Mouse (Mus musculus): ENCODE data around the gene Mark2. TPM values are rescaled to one million over a fixed set of nuclear protein-coding genes. Genes with fewer than 3 reads are reported as not detected.
A peak's percentile ranks its signal among the peaks of the same experiment; 100 is the strongest.

The Mark2 gene
- polyA plus RNA-seq, 1 experiment from 2014 or later: 62.8 TPM

GRCm38 (mm10) chr19:7305380-7306310 is 36.0 kb downstream of the Mark2 start:
- Histone ChIP-seq H3K27me3 (no peaks in the 10 kb centered on the region), H3K4me2 (replicated peaks) (no peak overlapping the region), H3K27ac (no peak overlapping the region), H3K4me3 (no peak overlapping the region), H3K9ac (no peak overlapping the region), H3K36me3 (no peaks in the 10 kb centered on the region), H3K4me1 (peaks cover 48% of the 10 kb centered on the region), H3K9me3 (no peaks in the 10 kb centered on the region)
- ATAC-seq (ENCODE audit: insufficient number of reproducible peaks, insufficient read depth, low FRiP score, low TSS enrichment): no peak
- WGBS: 82% methylated on average over 10 of the region's 11 CpGs

DNA sequence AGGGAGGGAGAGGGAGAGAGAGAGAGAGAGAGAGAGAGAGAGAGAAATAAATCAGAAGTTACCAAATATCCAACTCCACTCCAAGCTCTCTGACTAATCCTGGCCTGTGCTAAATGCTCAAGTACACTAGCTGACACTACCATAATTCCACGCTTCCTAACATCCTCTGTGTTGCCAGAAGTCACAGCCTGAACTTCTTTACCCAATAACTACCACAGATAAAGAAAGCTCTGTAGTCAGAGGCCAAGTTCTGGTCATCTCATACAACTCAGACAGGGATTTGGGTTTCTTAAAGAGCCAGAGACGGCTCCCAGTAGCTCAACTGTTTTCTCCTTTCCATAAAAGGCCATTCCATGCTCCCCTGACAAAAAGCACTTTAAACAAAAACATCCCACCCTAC is 36.9 kb downstream of the Mark2 start:
- H3K9me3 ChIP-seq: no peaks in the 10 kb centered on the region
- H3K27ac ChIP-seq: no peak overlapping the region
- no peak overlapping the region for H3K9ac ChIP-seq
- H3K4me3 ChIP-seq: no peak overlapping the region
- 72% methylated on average over 2 of the region's 2 CpGs for WGBS
- peaks cover 40% of the 10 kb centered on the region for H3K4me1 ChIP-seq
- no peak overlapping the region for H3K4me2 ChIP-seq (replicated peaks)
- no peaks in the 10 kb centered on the region for H3K27me3 ChIP-seq
- ATAC-seq (ENCODE audit: insufficient number of reproducible peaks, insufficient read depth, low FRiP score, low TSS enrichment): no peak
- H3K36me3 ChIP-seq: peaks cover 3% of the 10 kb centered on the region; the same call in 1 of the 2 replicates

DNA sequence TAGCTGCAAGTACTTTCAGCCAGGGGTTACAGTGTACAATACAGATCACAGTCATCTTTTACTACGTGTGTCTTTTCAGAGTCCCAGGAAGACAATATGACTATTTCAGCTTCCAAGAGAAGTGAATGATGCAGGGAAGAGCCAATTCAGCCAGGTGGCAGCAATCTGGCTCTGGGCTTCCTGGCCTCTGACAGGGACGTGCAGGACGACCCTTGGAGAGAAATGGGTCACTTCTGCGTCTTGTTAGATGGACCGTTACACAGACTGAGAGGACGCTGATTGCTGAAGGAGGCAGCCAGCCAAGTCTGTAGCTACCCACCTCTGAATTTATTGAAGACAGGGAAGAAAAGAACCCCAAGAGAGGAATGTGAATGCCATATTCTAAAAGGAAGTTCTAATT is 37.9 kb downstream of the Mark2 start:
- ATAC-seq (ENCODE audit: insufficient number of reproducible peaks, insufficient read depth, low FRiP score, low TSS enrichment): no peak
- WGBS: 71% methylated on average over 6 of the region's 6 CpGs
- H3K27ac ChIP-seq: no peak overlapping the region
- H3K4me2 ChIP-seq (replicated peaks): no peak overlapping the region
- peaks cover 7% of the 10 kb centered on the region; the same call in 1 of the 2 replicates for H3K36me3 ChIP-seq
- no peaks in the 10 kb centered on the region for H3K9me3 ChIP-seq
- H3K4me1 ChIP-seq: peaks cover 35% of the 10 kb centered on the region
- no peak overlapping the region for H3K9ac ChIP-seq
- H3K27me3 ChIP-seq: no peaks in the 10 kb centered on the region
- H3K4me3 ChIP-seq: no peak overlapping the region

GRCm38 (mm10) chr19:7302493-7302797 is 39.2 kb downstream of the Mark2 start:
- no peak overlapping the region; the same call in 1 of the 2 replicates for H3K9ac ChIP-seq
- H3K36me3 ChIP-seq: peaks cover 10% of the 10 kb centered on the region; the same call in 1 of the 2 replicates
- no peak overlapping the region for H3K4me3 ChIP-seq
- no peak overlapping the region for H3K27ac ChIP-seq
- H3K27me3 ChIP-seq: no peaks in the 10 kb centered on the region
- no peaks in the 10 kb centered on the region for H3K9me3 ChIP-seq
- 75% methylated on average over 1 of the region's 1 CpGs for WGBS
- peaks cover 21% of the 10 kb centered on the region for H3K4me1 ChIP-seq
- no peak for ATAC-seq (ENCODE audit: insufficient number of reproducible peaks, insufficient read depth, low FRiP score, low TSS enrichment)
- no peak overlapping the region for H3K4me2 ChIP-seq (replicated peaks)

DNA sequence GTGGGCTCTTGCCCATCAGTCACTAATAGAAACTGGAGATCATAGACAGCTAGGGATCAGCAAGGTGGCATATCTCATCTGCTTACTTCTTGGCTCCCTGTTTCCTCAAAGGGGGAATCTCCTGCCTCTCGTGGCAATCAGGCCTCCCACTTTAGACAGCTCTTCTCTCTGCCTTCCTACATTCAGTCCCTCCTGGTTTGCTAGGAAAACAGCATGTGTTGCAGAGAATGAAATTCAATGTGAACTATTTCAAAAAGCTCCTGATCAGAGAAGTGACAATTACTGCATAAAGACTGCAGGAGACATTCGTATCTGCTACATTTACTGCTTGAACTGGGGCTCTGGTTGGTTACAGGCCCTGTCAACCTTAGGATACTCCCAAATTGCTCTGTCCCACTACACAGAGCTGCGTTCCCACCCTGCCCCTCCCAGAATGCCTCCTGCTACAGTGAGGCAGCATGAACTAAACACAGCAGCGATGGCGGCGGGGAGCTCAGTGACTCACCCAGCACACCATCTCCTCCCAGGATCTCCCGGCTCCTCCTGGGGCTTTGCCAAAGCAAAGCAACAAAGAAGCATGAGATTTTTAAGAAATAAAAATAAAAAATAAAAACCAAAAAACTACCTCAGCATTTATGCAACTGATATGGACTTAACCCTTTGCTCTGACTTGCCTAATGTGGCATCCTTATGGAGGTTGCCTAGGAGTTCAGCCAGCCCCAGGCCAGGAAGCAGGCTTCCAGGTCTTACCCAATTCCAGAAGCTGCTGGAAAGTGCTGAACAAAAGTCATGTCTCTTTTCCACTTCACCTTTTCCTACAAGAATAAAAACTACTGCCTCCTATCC is 39.8 kb downstream of the Mark2 start:
- peaks cover 10% of the 10 kb centered on the region; the same call in 1 of the 2 replicates for H3K36me3 ChIP-seq
- ATAC-seq (ENCODE audit: insufficient number of reproducible peaks, insufficient read depth, low FRiP score, low TSS enrichment): no peak
- H3K4me3 ChIP-seq: no peak overlapping the region
- H3K27ac ChIP-seq: no peak overlapping the region
- H3K27me3 ChIP-seq: no peaks in the 10 kb centered on the region
- WGBS: 89% methylated on average over 7 of the region's 7 CpGs
- H3K4me1 ChIP-seq: peaks cover 16% of the 10 kb centered on the region
- no peak overlapping the region for H3K9ac ChIP-seq
- no peak overlapping the region for H3K4me2 ChIP-seq (replicated peaks)
- H3K9me3 ChIP-seq: no peaks in the 10 kb centered on the region

GRCm38 (mm10) chr19:7300078-7300477 is 41.6 kb downstream of the Mark2 start:
- no peak overlapping the region for H3K4me2 ChIP-seq (replicated peaks)
- WGBS: 94% methylated on average over 1 of the region's 1 CpGs
- H3K9me3 ChIP-seq: no peaks in the 10 kb centered on the region
- H3K36me3 ChIP-seq: peaks cover 10% of the 10 kb centered on the region
- H3K27ac ChIP-seq: no peak overlapping the region
- no peaks in the 10 kb centered on the region for H3K27me3 ChIP-seq
- peaks cover 13% of the 10 kb centered on the region for H3K4me1 ChIP-seq
- ATAC-seq (ENCODE audit: insufficient number of reproducible peaks, insufficient read depth, low FRiP score, low TSS enrichment): no peak
- no peak overlapping the region for H3K4me3 ChIP-seq
- no peak overlapping the region for H3K9ac ChIP-seq

DNA sequence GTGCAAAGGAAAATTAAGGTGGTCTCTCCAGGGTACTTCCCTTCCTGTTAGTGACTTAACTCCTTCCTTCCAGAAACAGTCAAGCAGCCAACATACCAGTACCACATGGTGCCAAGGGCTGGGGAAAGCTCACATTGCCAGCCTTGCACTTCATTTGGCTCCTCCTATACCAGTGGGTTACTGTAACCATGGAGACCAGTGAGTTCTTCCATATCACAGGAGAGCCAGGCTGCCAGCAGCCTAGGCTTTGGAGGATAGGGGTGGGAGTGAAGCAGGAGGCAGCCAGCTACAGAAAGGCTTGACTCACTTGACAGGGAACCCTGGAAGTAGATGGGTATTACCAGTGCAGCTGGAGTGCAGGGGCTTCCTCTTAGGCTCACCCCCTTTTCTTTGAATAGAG is 42.6 kb downstream of the Mark2 start:
- no peaks in the 10 kb centered on the region for H3K9me3 ChIP-seq
- H3K27ac ChIP-seq: no peak overlapping the region
- H3K4me3 ChIP-seq: no peak overlapping the region
- H3K36me3 ChIP-seq: peaks cover 10% of the 10 kb centered on the region
- H3K9ac ChIP-seq: no peak overlapping the region
- no peak for ATAC-seq (ENCODE audit: insufficient number of reproducible peaks, insufficient read depth, low FRiP score, low TSS enrichment)
- no peak overlapping the region for H3K4me2 ChIP-seq (replicated peaks)
- no peaks in the 10 kb centered on the region for H3K27me3 ChIP-seq
- H3K4me1 ChIP-seq: peaks cover 22% of the 10 kb centered on the region

GRCm38 (mm10) chr19:7295959-7296358 is 45.7 kb downstream of the Mark2 start:
- H3K27ac ChIP-seq: no peak overlapping the region
- no peaks in the 10 kb centered on the region for H3K27me3 ChIP-seq
- H3K36me3 ChIP-seq: peaks cover 10% of the 10 kb centered on the region
- H3K4me3 ChIP-seq: no peak overlapping the region
- H3K4me1 ChIP-seq: peaks cover 45% of the 10 kb centered on the region
- no peaks in the 10 kb centered on the region for H3K9me3 ChIP-seq
- no peak for ATAC-seq (ENCODE audit: insufficient number of reproducible peaks, insufficient read depth, low FRiP score, low TSS enrichment)
- 86% methylated on average over 4 of the region's 4 CpGs for WGBS
- H3K9ac ChIP-seq: no peak overlapping the region
- H3K4me2 ChIP-seq (replicated peaks): no peak overlapping the region

DNA sequence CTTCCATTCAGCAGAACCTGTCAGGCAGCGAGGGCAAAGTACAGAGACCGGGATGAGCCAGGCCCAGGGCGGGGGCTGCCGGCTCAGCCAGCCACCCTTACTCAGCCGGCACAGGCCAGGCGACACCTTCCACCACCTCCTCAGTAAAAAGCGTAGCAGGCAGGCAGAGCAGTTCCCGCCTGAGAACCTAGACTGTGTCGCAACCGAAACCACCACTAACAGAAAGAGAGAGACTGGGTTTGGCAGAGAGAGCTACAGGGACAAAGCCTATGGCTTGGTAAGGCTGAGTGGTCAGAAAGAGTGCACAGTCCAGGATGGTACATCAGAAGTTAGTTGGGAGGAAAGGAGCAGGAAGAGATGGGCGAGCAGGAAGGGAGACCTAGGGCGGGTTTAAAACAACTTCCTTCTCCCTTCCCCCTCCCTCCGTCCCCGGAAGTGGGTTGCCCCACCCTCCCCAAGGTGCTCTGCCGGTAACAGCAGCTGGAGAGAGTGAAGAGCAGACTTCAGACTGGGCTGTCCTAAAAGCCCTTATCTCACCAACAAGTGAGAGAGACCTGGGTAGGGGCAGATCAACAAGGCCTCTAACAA is 46.5 kb downstream of the Mark2 start:
- Histone ChIP-seq H3K4me1 (peaks cover 45% of the 10 kb centered on the region), H3K27me3 (no peaks in the 10 kb centered on the region), H3K27ac (no peak overlapping the region), H3K36me3 (peaks cover 15% of the 10 kb centered on the region), H3K9ac (peak overlapping the region; percentile 7; the same call in 1 of the 2 replicates), H3K9me3 (no peaks in the 10 kb centered on the region), H3K4me3 (no peak overlapping the region), H3K4me2 (replicated peaks) (0 out of 2 replicates have a peak overlapping the region, but pooled peaks have one; percentile 10)
- whole genome bisulfite sequencing: 55% methylated on average over 15 of the region's 15 CpGs
- ATAC-seq (ENCODE audit: insufficient number of reproducible peaks, insufficient read depth, low FRiP score, low TSS enrichment): no peak; the same call in 1 of the 2 replicates

DNA sequence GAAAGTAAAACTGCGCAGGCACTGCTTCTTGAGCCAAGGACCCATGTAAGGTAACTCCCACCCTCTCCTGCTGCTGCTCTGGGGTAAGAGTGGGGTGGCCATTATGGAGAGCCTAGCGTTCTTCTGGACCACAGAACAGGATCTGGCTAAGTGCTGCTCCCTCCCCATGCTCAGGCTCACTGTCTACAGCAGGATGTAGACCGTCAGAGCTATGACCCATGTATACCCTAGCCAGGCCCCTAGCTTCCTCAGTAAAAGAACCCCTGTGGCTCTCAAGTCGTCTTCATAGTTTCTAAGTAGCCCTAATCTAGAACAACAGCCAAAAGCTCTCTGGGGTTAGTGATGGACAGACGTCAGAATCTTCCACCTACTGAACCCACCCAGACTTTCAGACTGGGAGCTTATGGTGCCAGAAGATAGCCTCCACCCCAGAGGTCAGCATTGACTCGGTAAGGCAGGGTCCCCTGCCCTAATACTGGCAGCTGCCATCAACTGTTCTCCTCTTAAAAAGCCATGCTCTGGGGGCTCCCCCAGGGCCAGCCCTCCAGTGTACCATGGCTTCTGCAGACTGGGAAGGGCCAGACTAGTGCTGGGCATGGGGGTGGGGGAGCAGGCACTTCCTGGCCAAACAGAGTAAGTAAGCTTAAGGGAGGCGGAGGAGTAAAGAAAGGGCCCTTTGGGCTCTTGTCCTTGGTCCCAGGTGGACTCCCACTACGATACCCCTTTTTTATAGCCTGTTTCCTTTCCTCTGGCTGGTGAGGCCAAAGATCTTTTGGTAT is 47.4 kb downstream of the Mark2 start:
- Histone ChIP-seq H3K9ac (no peak overlapping the region), H3K27ac (no peak overlapping the region), H3K4me3 (no peak overlapping the region), H3K9me3 (no peaks in the 10 kb centered on the region), H3K4me2 (replicated peaks) (0 out of 2 replicates have a peak overlapping the region, but pooled peaks have one; percentile 10), H3K4me1 (peaks cover 45% of the 10 kb centered on the region), H3K36me3 (peaks cover 16% of the 10 kb centered on the region), H3K27me3 (no peaks in the 10 kb centered on the region)
- 73% methylated on average over 8 of the region's 8 CpGs for WGBS
- no peak for ATAC-seq (ENCODE audit: insufficient number of reproducible peaks, insufficient read depth, low FRiP score, low TSS enrichment)
